Mouse (Mus musculus): ENCODE measurements at regions not wholly inside any gene's neighbourhood (a gene's known extent, or its start where the extent isn't known, plus 50 kb on each side); places are given as distances from the start of the nearest gene placed in this dataset.
A peak's percentile ranks its signal among the peaks of the same experiment; 100 is the strongest.

- ATAC-seq (ENCODE audit: low read depth), result no peak
- WGBS, result 79% methylated on average over 5 of the region's 5 CpGs
These were observed 115.1 kb upstream of the Slc25a36 start for GRCm38 (mm10) chr9:97226074-97226473.

DNA sequence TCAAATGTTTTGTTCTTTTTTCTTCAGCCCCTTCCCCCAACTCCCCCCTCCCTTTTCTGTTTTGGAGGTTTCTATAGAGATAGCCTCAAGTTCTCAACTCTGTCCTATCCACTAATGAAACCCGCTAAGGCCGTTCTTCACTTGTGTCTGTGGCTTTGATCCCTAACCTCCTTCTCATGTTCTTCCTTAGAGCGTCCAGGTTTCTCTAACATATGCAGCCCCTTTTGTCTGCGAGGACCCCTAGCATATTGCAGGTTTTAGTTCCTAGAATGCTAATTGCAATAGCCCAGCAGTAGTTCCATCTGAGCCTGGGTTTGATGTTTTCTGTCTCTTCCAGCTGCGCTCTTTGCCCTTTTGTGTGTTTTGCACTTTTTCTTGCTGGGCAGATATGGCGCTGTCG is 113.6 kb upstream of the Slc25a36 start:
- Histone ChIP-seq H3K9me3 (ENCODE audit: control insufficient read depth, low read length) (no peaks in the 10 kb centered on the region), H3K4me3 (ENCODE audit: low read depth, low read length) (no peak overlapping the region), H3K27me3 (replicated peaks; ENCODE audit: control insufficient read depth, insufficient read depth, low read length) (no peaks in the 10 kb centered on the region), H3K4me1 (ENCODE audit: control insufficient read depth, insufficient read depth, low read length) (no peaks in the 10 kb centered on the region), H3K27ac (replicated peaks; ENCODE audit: low read depth, low read length) (no peak overlapping the region), H3K9ac (ENCODE audit: low read depth, low read length) (no peak overlapping the region), H3K36me3 (ENCODE audit: control insufficient read depth, insufficient read depth, low read length) (no peaks in the 10 kb centered on the region), H3K4me2 (ENCODE audit: low read depth, low read length) (no peak overlapping the region)
- 36% methylated on average over 6 of the region's 7 CpGs for WGBS
- ATAC-seq (ENCODE audit: low read depth), result no peak
- no peak for DNase-seq (ENCODE audit: low spot score)

More at GRCm38 (mm10) chr9:97226074-97226473, 115.1 kb upstream of the Slc25a36 start:
- DNase-seq (ENCODE audit: low spot score), result no peak
- Histone ChIP-seq H3K4me3 (ENCODE audit: low read depth, low read length) (no peak overlapping the region), H3K27ac (replicated peaks; ENCODE audit: low read depth, low read length) (no peak overlapping the region), H3K4me1 (ENCODE audit: control insufficient read depth, insufficient read depth, low read length) (no peaks in the 10 kb centered on the region), H3K36me3 (ENCODE audit: control insufficient read depth, insufficient read depth, low read length) (no peaks in the 10 kb centered on the region), H3K27me3 (replicated peaks; ENCODE audit: control insufficient read depth, insufficient read depth, low read length) (no peaks in the 10 kb centered on the region), H3K9me3 (ENCODE audit: control insufficient read depth, low read length) (no peaks in the 10 kb centered on the region), H3K9ac (ENCODE audit: low read depth, low read length) (no peak overlapping the region), H3K4me2 (ENCODE audit: low read depth, low read length) (no peak overlapping the region)

DNA sequence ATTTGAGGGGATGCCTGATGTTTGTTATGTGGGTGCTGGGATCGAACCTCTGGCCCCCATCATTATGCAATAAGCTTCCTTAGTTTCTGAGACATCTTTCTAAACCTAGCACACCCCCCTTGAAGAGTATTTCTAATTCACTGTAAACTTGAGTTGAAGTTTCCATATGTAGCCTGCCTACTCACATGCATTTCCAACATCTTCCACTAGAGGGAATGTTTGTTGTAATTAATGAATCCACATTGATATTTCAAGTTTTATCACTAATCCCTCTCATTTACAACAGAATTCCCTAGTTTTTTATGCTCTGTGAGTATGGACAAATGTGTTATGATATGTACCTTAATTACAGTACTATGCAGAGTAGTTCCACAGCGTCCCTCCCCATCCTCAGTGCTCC is 103.8 kb upstream of the Slc25a36 start:
- Histone ChIP-seq H3K4me2 (ENCODE audit: low read depth, low read length) (no peak overlapping the region), H3K27ac (replicated peaks; ENCODE audit: low read depth, low read length) (no peak overlapping the region), H3K4me1 (ENCODE audit: control insufficient read depth, insufficient read depth, low read length) (no peaks in the 10 kb centered on the region), H3K27me3 (replicated peaks; ENCODE audit: control insufficient read depth, insufficient read depth, low read length) (no peaks in the 10 kb centered on the region), H3K4me3 (ENCODE audit: low read depth, low read length) (no peak overlapping the region), H3K9ac (ENCODE audit: low read depth, low read length) (no peak overlapping the region), H3K9me3 (ENCODE audit: control insufficient read depth, low read length) (no peaks in the 10 kb centered on the region), H3K36me3 (ENCODE audit: control insufficient read depth, insufficient read depth, low read length) (no peaks in the 10 kb centered on the region)
- WGBS, result 33% methylated on average over 2 of the region's 2 CpGs
- ATAC-seq (ENCODE audit: low read depth), result no peak
- DNase-seq (ENCODE audit: low spot score), result peak; percentile 35

- no peaks in the 10 kb centered on the region for H3K27me3 ChIP-seq (replicated peaks; ENCODE audit: control insufficient read depth, insufficient read depth, low read length)
- no peak overlapping the region for H3K27ac ChIP-seq (replicated peaks; ENCODE audit: low read depth, low read length)
- H3K36me3 ChIP-seq (ENCODE audit: control insufficient read depth, insufficient read depth, low read length), result no peaks in the 10 kb centered on the region
- ATAC-seq (ENCODE audit: low read depth) (no peak), DNase-seq (ENCODE audit: low spot score) (no peak)
- no peak overlapping the region for H3K4me2 ChIP-seq (ENCODE audit: low read depth, low read length)
- no peaks in the 10 kb centered on the region for H3K4me1 ChIP-seq (ENCODE audit: control insufficient read depth, insufficient read depth, low read length)
- no peak overlapping the region for H3K4me3 ChIP-seq (ENCODE audit: low read depth, low read length)
- 81% methylated on average over 14 of the region's 14 CpGs for WGBS
- no peaks in the 10 kb centered on the region for H3K9me3 ChIP-seq (ENCODE audit: control insufficient read depth, low read length)
- no peak overlapping the region for H3K9ac ChIP-seq (ENCODE audit: low read depth, low read length)
These were observed 79.4 kb upstream of the Slc25a36 start for GRCm38 (mm10) chr9:97190321-97190860.

DNA sequence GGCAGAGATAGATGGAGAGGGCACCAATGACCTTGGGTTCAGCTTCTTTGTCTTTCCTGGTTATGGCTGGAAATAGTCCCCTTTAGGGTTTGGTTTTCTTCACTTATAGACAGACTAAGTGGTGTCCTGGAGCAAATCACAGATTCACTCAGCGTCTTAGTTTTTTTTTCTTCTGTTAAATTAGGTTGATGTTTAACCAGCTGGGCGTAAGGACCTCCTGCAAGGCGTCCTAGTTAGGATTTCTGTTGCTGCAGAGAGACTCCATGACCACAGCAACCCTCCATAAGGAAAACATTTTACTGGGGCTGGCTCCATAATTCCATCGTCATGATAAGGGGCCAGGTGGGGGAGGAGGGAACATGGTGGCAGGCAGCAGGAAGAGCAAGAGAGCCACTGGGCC is 78.7 kb upstream of the Slc25a36 start:
- Histone ChIP-seq H3K9ac (ENCODE audit: low read depth, low read length) (no peak overlapping the region), H3K27me3 (replicated peaks; ENCODE audit: control insufficient read depth, insufficient read depth, low read length) (no peaks in the 10 kb centered on the region), H3K4me3 (ENCODE audit: low read depth, low read length) (no peak overlapping the region), H3K4me1 (ENCODE audit: control insufficient read depth, insufficient read depth, low read length) (no peaks in the 10 kb centered on the region), H3K9me3 (ENCODE audit: control insufficient read depth, low read length) (no peaks in the 10 kb centered on the region), H3K4me2 (ENCODE audit: low read depth, low read length) (no peak overlapping the region), H3K27ac (replicated peaks; ENCODE audit: low read depth, low read length) (no peak overlapping the region), H3K36me3 (ENCODE audit: control insufficient read depth, insufficient read depth, low read length) (no peaks in the 10 kb centered on the region)
- WGBS, result 88% methylated on average over 4 of the region's 4 CpGs
- ATAC-seq (ENCODE audit: low read depth), result no peak
- no peak for DNase-seq (ENCODE audit: low spot score)

DNA sequence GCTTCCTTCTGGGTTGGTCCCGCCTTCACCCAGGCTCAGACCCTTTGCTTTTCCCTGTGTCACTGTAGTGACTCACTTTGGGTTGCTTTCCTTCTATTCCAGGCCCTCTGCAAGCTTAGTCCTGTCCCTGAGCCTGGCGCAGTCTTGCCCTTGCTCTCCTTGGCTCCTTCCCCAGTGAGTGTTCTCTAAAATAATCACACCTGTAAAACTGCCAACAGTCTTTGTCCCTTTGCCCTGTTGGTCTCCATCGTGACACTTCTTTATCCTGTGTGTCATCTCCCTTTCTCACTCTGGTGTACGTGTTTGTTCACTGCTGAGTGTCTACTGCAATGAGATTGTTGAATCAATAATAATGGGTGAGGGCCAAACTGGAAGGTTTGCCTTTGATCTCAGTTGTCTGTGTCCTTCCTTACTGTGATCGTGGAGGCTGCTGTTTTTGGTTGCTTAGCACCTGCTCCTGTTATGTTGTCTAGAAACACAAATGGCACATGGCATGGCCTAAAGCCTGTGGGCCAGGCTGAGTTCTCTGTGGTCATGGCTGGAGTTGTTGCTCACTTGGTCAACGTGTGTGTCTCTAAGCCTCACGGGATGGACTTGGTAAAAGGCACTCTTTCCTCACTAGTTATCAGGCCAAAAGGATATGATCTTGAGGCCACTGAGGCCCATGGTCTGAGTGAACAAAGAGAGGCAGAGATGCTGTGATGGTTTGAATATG is 77.8 kb upstream of the Slc25a36 start:
- H3K4me3 ChIP-seq (ENCODE audit: low read depth, low read length), result no peak overlapping the region
- H3K9me3 ChIP-seq (ENCODE audit: control insufficient read depth, low read length), result no peaks in the 10 kb centered on the region
- H3K9ac ChIP-seq (ENCODE audit: low read depth, low read length), result no peak overlapping the region
- 79% methylated on average over 7 of the region's 7 CpGs for WGBS
- ATAC-seq (ENCODE audit: low read depth) (no peak), DNase-seq (ENCODE audit: low spot score) (no peak)
- H3K4me1 ChIP-seq (ENCODE audit: control insufficient read depth, insufficient read depth, low read length), result no peaks in the 10 kb centered on the region
- no peak overlapping the region for H3K4me2 ChIP-seq (ENCODE audit: low read depth, low read length)
- no peaks in the 10 kb centered on the region for H3K36me3 ChIP-seq (ENCODE audit: control insufficient read depth, insufficient read depth, low read length)
- H3K27ac ChIP-seq (replicated peaks; ENCODE audit: low read depth, low read length), result no peak overlapping the region
- H3K27me3 ChIP-seq (replicated peaks; ENCODE audit: control insufficient read depth, insufficient read depth, low read length), result no peaks in the 10 kb centered on the region

- no peak for DNase-seq (ENCODE audit: low spot score)
- H3K27ac ChIP-seq (replicated peaks; ENCODE audit: low read depth, low read length), result no peak overlapping the region
- no peak overlapping the region for H3K9ac ChIP-seq (ENCODE audit: low read depth, low read length)
- no peak overlapping the region for H3K4me3 ChIP-seq (ENCODE audit: low read depth, low read length)
- H3K4me2 ChIP-seq (ENCODE audit: low read depth, low read length), result no peak overlapping the region
- no peaks in the 10 kb centered on the region for H3K4me1 ChIP-seq (ENCODE audit: control insufficient read depth, insufficient read depth, low read length)
- H3K9me3 ChIP-seq (ENCODE audit: control insufficient read depth, low read length), result no peaks in the 10 kb centered on the region
- no peaks in the 10 kb centered on the region for H3K27me3 ChIP-seq (replicated peaks; ENCODE audit: control insufficient read depth, insufficient read depth, low read length)
- H3K36me3 ChIP-seq (ENCODE audit: control insufficient read depth, insufficient read depth, low read length), result no peaks in the 10 kb centered on the region
- 82% methylated on average over 5 of the region's 5 CpGs for WGBS
- ATAC-seq (ENCODE audit: low read depth), result no peak
These were observed 62.4 kb upstream of the Slc25a36 start for GRCm38 (mm10) chr9:97173230-97173951.

GRCm38 (mm10) chr9:97172075-97172474 is 61.1 kb upstream of the Slc25a36 start:
- 7% methylated on average over 3 of the region's 3 CpGs for WGBS
- H3K9me3 ChIP-seq (ENCODE audit: control insufficient read depth, low read length), result no peaks in the 10 kb centered on the region
- H3K4me2 ChIP-seq (ENCODE audit: low read depth, low read length), result no peak overlapping the region
- H3K9ac ChIP-seq (ENCODE audit: low read depth, low read length), result no peak overlapping the region
- no peak overlapping the region for H3K27ac ChIP-seq (replicated peaks; ENCODE audit: low read depth, low read length)
- H3K4me1 ChIP-seq (ENCODE audit: control insufficient read depth, insufficient read depth, low read length), result no peaks in the 10 kb centered on the region
- ATAC-seq (ENCODE audit: low read depth) (no peak), DNase-seq (ENCODE audit: low spot score) (peak; percentile 19)
- H3K36me3 ChIP-seq (ENCODE audit: control insufficient read depth, insufficient read depth, low read length), result no peaks in the 10 kb centered on the region
- no peaks in the 10 kb centered on the region for H3K27me3 ChIP-seq (replicated peaks; ENCODE audit: control insufficient read depth, insufficient read depth, low read length)
- no peak overlapping the region for H3K4me3 ChIP-seq (ENCODE audit: low read depth, low read length)

All from embryonic facial prominence, embryonic 14.5 days (tissue).